Mouse (Mus musculus) ovary, postnatal 10 days (tissue): ENCODE measurements around the gene Ola1.

ENCODE experiments used
- DNase-seq: peaks from one replicate; pipeline ENCODE4 v3.0.0; 2022; ENCODE audit warnings: low spot score

Gene Ola1

GRCm38 (mm10) chr2:73218913-73219312 lies at the start of gene Ola1:
Gene Ola1, minus strand, starts transcription at chr2:73218924.
- no peak for DNase-seq

DNA sequence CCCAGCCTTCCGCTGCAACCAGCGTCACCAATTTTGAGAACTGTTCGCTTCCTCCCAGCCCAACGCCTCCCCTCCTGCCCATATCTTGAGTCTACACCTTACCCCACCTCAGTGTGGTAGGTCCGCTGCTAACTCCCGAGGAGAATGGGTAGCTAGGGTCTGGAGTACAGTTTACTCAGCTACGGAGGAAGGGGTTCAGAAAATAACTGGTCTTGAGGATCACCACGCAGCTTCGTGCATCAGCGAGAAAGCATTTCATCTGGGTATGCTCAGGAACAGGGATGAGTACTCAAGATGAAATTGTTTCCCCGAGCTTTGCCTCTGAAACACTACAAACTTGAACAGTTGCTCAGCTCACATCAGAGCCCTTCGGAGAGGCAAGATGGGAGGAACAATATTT lies 49.6 kb upstream of the Ola1 start:
- no peak for DNase-seq

- DNase-seq, result no peak
Observed at GRCm38 (mm10) chr2:73267818-73268217, 49.1 kb upstream of the Ola1 start.

DNA sequence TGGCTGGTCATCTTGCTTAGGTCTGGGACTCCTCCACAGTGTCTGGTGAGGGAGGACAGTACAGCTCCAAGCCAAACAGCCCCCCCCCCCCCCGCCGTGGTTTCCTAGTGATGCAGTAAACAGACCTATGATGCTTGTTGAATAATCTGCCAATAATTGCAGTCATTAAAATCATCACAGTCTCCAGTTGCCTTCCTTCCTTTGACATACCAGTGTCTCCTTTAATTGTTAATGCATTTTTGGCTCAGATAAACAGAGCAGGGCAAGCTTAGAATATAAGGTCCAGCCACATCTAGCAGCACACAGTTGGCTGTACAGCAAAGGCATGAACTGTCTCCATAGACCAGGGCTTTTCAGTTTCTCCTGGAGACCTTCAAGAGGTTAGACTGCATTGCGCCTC lies 48.5 kb upstream of the Ola1 start:
- DNase-seq, result no peak

- DNase-seq, result no peak
Observed at GRCm38 (mm10) chr2:73266623-73267022, 47.9 kb upstream of the Ola1 start.

GRCm38 (mm10) chr2:73266011-73266410 lies 47.3 kb upstream of the Ola1 start:
- no peak for DNase-seq

DNA sequence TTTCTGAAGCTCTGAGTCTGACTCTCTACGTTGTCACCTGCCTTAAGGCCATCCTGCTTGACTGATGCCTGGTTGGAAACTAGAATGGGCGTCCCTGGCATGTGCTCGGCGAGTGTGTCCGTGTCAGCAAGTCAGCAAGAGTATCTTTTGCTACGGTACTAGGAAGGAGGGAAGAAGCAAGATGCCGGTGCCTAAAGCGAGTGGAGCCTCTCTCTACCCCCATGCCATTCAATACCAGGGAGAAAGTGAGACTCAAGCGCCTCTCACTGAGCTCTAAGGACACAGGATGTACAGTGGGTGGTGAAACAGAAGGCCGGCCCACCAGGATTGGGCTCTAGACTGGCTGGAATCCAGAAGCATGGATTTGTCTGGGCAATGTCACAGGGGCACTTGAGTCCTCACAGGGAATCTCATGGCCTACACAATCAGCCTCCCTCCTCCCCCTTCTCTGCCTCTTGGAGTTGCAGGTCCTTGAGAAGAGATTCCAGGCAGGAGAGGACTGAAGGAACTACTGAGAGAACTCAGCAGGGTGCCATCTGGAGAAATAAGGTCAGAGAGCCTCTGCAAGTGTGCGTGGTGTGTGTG lies 46.0 kb upstream of the Ola1 start:
- DNase-seq, result no peak

DNA sequence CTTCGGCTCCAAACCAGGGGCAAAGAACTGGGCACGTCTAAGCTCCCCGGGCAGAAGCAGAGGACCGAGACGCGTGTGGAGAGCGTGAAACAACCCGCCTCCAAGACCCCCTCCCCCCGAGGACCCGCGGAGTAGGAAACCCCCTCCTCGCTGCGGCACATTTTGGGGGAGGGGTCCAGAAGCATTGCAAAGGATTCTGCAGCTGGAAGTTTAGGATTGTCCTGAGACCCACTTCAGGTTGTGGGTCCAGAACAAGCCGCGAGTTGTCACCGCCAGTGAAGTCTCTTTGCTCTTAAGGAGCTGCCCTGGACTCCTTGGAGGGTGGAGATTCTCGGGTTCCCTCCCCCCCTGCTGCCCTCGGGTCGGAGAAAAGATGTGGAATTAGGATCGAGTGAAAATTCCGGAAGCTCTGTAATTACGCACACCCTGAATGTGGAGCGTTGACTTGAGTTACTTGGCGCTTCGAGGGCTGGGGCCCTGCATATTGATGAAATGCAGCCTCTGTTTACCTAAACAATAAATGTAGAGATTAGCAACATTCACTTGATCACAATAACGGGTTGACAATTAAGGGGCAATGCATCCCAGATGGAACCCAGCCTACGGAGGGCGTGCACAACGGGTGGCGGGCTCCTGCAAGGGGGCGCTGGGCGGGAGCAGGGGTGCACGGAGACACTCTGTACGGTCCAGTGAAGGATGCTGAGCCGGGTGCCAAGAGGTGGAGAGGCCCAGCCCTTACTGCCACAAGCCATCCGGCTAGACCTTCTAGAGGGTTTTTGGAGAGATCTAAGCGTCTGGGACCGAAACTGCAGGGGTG lies 45.3 kb upstream of the Ola1 start:
- DNase-seq, result no peak

DNA sequence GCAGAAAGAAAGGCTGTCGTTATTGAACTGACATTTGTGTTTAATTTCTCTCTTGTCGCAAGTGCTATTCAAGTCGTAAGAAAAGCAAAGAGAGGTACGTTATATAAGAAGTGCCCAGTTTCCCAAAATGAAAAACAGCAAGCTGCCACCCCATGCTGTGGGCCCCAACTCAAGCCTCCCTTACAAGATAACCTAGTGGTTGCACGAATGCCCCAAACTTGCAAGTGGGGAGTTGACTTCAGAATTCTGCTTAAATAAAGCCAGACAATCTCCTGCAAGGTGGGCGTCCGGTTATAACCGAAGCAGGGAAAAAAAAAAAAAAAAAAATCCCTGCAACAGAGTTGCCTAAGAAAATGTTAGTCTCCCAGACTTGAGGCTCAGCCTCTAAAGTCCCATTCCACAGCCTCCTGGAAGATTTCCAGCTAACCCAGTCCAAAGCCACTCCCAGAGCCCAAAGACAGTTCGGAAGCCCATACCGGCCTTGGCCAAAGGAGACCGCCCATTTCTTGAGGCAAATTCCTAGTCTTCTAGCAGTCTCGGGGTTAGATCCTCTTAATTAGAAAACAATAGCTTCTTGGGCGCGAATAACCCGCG lies 44.5 kb upstream of the Ola1 start:
- DNase-seq, result no peak

DNA sequence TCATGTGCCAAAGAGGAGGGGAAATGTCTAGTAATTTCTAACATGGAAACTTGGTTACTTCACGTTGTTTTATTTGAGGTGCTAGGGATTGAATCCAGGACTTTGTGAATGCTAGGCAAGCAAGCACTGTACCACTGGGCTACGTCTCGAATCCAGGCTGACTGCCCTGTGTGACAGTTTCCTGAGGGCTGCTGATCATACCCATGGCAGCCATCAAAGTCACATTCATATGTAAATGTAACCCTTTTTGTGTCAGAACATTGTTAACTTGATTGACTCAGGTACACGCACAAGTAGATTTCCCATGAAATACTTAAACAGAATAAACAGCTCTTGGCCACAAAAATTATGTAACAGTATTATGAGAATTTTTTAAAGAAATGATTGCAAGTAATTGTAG lies 30.0 kb upstream of the Ola1 start:
- no peak for DNase-seq

DNA sequence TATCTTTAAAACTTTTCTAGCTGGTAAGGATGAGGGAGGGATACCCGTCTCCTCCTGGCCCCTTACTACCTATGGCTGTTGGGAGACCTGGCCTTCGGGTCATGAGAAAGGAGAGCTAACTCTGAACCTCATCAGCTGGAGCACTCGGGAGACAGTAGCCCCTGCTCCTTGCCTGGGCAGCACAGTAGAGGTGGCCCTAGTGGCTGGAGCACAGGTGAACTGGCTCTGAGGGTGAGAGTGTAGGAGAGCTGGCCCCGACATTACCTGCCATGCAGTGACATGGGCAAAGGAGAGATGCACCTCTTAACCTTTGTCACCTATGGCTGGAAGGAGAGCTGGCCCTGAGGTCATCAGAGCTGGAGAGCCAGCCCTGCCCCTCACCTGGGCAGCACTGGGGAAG lies 22.6 kb upstream of the Ola1 start:
- DNase-seq, result no peak

- no peak for DNase-seq
Observed at GRCm38 (mm10) chr2:73231081-73231480, 12.4 kb upstream of the Ola1 start.

GRCm38 (mm10) chr2:73213871-73214659 lies 4.7 kb downstream of the Ola1 start:
- DNase-seq, result peak; percentile 72

- DNase-seq, result no peak
Observed at GRCm38 (mm10) chr2:73213539-73213870, 5.2 kb downstream of the Ola1 start.

DNA sequence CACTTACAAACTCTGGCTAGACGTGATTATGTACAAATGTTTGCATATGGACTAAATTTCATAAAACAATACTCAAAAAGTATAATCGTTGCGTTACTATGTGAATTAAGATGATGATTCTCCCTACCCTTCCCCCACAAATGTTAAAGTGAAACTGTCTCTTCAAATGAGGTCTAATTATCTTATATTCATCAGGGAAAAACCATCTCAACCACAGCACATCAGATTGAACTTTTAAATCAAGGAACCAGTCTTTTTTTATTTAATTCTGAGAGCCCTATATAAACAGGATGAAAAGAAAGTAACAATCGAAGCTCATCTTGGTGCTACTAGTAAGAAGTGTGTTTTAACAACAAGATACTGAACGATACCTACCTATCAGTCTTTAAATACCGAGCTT lies 14.4 kb downstream of the Ola1 start:
- DNase-seq, result no peak

- no peak for DNase-seq
Observed at GRCm38 (mm10) chr2:73188488-73188887, 30.2 kb downstream of the Ola1 start.

- no peak for DNase-seq
Observed at GRCm38 (mm10) chr2:73185185-73185584, 33.5 kb downstream of the Ola1 start.

GRCm38 (mm10) chr2:73169496-73169895 lies 49.2 kb downstream of the Ola1 start:
- DNase-seq, result no peak

DNA sequence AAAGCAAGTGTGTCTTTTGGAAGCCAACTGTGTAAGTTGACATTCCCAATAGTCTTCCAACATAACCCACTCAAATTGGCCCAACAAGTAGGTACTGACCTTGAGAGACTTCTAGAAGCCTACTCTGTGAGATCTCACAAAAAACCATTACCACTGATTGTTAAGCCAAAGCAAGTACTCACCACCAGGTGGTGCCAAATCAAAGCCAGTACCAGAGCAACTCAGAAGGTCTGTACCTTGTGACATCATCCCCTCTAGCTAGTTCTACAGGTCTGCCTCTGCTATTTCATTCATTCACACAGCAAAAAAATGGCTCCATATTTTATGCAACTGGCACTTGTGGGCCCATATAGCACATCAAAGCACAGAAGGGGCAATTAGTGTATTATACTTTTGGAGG lies 51.6 kb downstream of the Ola1 start:
- DNase-seq, result no peak

- DNase-seq, result no peak
Observed at GRCm38 (mm10) chr2:73164666-73165065, 54.1 kb downstream of the Ola1 start.

- DNase-seq, result no peak
Observed at GRCm38 (mm10) chr2:73160772-73161171, 58.0 kb downstream of the Ola1 start.

GRCm38 (mm10) chr2:73157202-73157601 lies 61.5 kb downstream of the Ola1 start:
- no peak for DNase-seq

DNA sequence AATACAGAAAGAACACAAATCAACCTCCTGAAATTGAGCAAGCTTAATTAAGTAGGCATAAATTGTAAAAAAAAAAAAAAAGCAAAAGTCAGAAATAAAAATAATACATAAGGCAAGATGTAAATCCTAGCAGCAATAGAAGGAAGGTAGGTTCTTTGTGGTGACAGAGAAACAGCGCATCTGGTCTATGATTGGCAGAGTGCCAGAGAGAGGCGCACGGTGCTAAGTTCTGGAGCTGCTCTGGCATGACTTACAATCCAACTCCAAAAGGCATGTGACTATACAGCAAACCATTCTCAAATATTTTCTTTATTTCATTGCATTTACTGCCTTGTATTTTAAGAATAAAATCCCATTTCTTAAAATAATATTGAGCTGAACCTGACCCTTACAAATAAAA lies 68.2 kb downstream of the Ola1 start:
- no peak for DNase-seq
